Comparison of ENCODE assay signal across 13 mouse cellular contexts in the genomic region with DNA sequence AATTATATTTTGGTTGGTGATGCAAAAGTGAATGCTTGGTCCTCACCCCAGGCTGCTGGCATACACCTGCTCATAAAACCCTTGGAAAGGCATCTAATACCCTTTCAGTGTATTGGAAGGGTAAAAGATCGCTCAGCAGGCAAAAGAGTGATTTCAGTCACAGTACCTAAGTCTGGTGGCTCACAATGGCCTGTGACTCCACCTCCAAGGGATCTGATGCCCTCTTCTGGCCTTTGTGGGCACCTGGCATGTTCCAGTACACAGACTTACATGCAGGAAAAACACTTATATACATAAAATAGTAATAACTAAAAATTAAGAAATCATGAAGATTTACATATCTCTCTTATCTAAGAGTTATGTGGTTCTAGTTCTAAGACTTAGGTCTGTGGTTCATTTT. TPM values are rescaled to one million over a fixed set of nuclear protein-coding genes. Genes with fewer than 3 reads are reported as not detected.
A peak's percentile ranks its signal among the peaks of the same experiment; 100 is the strongest.
DNase-seq lines count a peak whose midpoint lies in the region; TF ChIP-seq lines count a peak whose summit lies in the region.
"Had no signal": no experiment of that assay in that cellular context is flagged by ENCODE, and none has a peak within 500 bp of the region (broad histone marks: within the 10 kb centered on the region; RNA-seq: fewer than 3 reads in every experiment).

No protein-coding gene starts in this region.

- H3K27ac ChIP-seq in left cerebral cortex, adult 2 months = no peak overlapping the region
- H3K27ac ChIP-seq: neural tube, embryonic 12.5 days had no signal

- TF ChIP-seq CTCF in left cerebral cortex, adult 2 months (IDR thresholded peaks at IDR 0.05) = peak; percentile 28
- peak; percentile 14; the same call in 1 of the 2 replicates for TF ChIP-seq CTCF in brain, embryonic 14.5 days (IDR thresholded peaks at IDR 0.05; ENCODE audit: borderline replicate concordance, extremely low read depth, insufficient read depth, insufficient read length)

- TF ChIP-seq POLR2A in brain, embryonic 14.5 days (IDR thresholded peaks at IDR 0.05; ENCODE audit: borderline replicate concordance, extremely low read depth, insufficient read depth, insufficient read length, poor library complexity, severe bottlenecking) = no peak

- no peak overlapping the region for H3K4me3 ChIP-seq in left cerebral cortex, adult 2 months
- H3K4me3 ChIP-seq: neural tube, embryonic 12.5 days had no signal

- intact Hi-C loops in left cerebral cortex, adult 2 months (cut with DNase I) = loop anchor here (5.0 kb wide), 1 partner anchor 115 kb away; the partner anchor contains the start of gene Mchr1

- DNase-seq in adrenal gland, postnatal 36 days = peak; percentile 32 to 33
- no peak for DNase-seq in adrenal gland, adult (ENCODE audit: inconsistent age in 2 of 2, low spot score in 1 of 2)
- no peak for DNase-seq in left cerebral cortex, adult 2 months (ENCODE audit: extremely low spot score in 1 of 2, low spot score in 2 of 2)
- DNase-seq in left cerebral cortex, adult 11 months (ENCODE audit: low spot score) = no peak
- DNase-seq in 3T3-L1 (ENCODE audit: low read depth, low spot score) (peak; percentile 37), adipocyte (ENCODE audit: low spot score) (no peak)
- peak; percentile 35 for DNase-seq in brain, embryonic 14.5 days (ENCODE audit: low read depth)
- no peak for DNase-seq in embryo, embryonic 9.5 days (ENCODE audit: extremely low spot score)
- DNase-seq: kidney, postnatal 25 days; right cerebral cortex, postnatal 14 days had no signal

RNA-seq across cellular contexts. Expression of gene Slc25a17, which starts 8.0 kb away (rescaled TPM):
- total RNA-seq in adrenal gland, postnatal 36 days (2021) = 100 to 1,000 TPM in 1 of 2 experiments, 10 to 100 TPM in 1; 79.2 to 106 TPM
- total RNA-seq in left cerebral cortex, adult 2 months (2021) = 10 to 100 TPM; 36.3 to 41.5 TPM
- polyA plus RNA-seq in brain, embryonic 14.5 days (2012; rRNA removed) = 98.1 and 112 TPM in 2 replicates

RNA-seq across cellular contexts. Expression of gene St13, which starts 47.2 kb away (rescaled TPM):
- 100 to 1,000 TPM; 223 to 268 TPM for total RNA-seq in adrenal gland, postnatal 36 days (2021)
- 100 to 1,000 TPM; 168 to 171 TPM for total RNA-seq in left cerebral cortex, adult 2 months (2021)
- polyA plus RNA-seq in brain, embryonic 14.5 days (2012; rRNA removed) = 53.1 and 79.0 TPM in 2 replicates

RNA-seq across cellular contexts. Expression of gene Xpnpep3, which starts 47.3 kb away (rescaled TPM):
- total RNA-seq in adrenal gland, postnatal 36 days (2021) = 10 to 100 TPM; 24.3 to 26.8 TPM
- 10 to 100 TPM; 15.1 to 15.4 TPM for total RNA-seq in left cerebral cortex, adult 2 months (2021)
- polyA plus RNA-seq in brain, embryonic 14.5 days (2012; rRNA removed) = 8.7 and 9.8 TPM in 2 replicates

RNA-seq across cellular contexts. Expression of gene Dnajb7, which starts 55.5 kb away (rescaled TPM):
- not detected for total RNA-seq in adrenal gland, postnatal 36 days (2021)
- not detected for total RNA-seq in left cerebral cortex, adult 2 months (2021)
- not detected in 2 replicates for polyA plus RNA-seq in brain, embryonic 14.5 days (2012; rRNA removed)
- total RNA-seq: hematopoietic stem cell, adult 5-6 weeks; left cerebral cortex, postnatal 36 days had no signal

Comparison
In these comparisons a context has a peak if more than half of its experiments do, and no peak if none do; other contexts are left out.
1. DNase-seq: peak in adrenal gland, postnatal 36 days (2 of 2), 3T3-L1 (single experiment) and brain, embryonic 14.5 days (single experiment); none in adrenal gland, adult (0 of 2), left cerebral cortex, adult 2 months (0 of 2), left cerebral cortex, adult 11 months (single experiment), adipocyte (single experiment) and embryo, embryonic 9.5 days (single experiment).